Mouse (Mus musculus) intestine, embryonic 15.5 days (tissue): ENCODE data around the gene Chpf2. TPM values are rescaled to one million over a fixed set of nuclear protein-coding genes. Genes with fewer than 3 reads are reported as not detected.
"Not testable (repeated sequence)": the region's sequence is repeated elsewhere in the genome, so short reads cannot be mapped to it uniquely, and the experiment has no call there.

ENCODE experiments used
- ATAC-seq: fragments of 200-750 bp; cut with Nextera tagmentation; 2 replicates; pipeline ENCODE4 v1.8.0; 2017; ENCODE audit warnings: moderate TSS enrichment, moderate library complexity
- H3K27ac ChIP-seq: fragments of 300-500 bp; sonication (generic); 2 replicates; pipeline ENCODE4 v1.5.1; 2015; ENCODE audit warnings: mild to moderate bottlenecking, inconsistent platforms
- H3K27me3 ChIP-seq: fragments of 300-500 bp; sonication (generic); replicated peaks from 2 replicates; pipeline ENCODE4 v1.6.1; 2015; ENCODE audit warnings: inconsistent platforms
- H3K36me3 ChIP-seq: fragments of 300-500 bp; sonication (generic); 2 replicates; pipeline ENCODE4 v1.6.1; 2015; ENCODE audit warnings: inconsistent platforms
- H3K4me1 ChIP-seq: fragments of 300-500 bp; sonication (generic); replicated peaks from 2 replicates; pipeline ENCODE4 v1.6.1; 2015; ENCODE audit warnings: inconsistent platforms
- H3K4me2 ChIP-seq: fragments of 300-500 bp; sonication (generic); replicated peaks from 2 replicates; pipeline ENCODE4 v1.6.1; 2015; ENCODE audit warnings: mild to moderate bottlenecking, inconsistent platforms
- H3K4me3 ChIP-seq: fragments of 300-500 bp; sonication (generic); replicated peaks from 2 replicates; pipeline ENCODE4 v1.5.1; 2015; ENCODE audit warnings: inconsistent platforms
- H3K9ac ChIP-seq: fragments of 300-500 bp; sonication (generic); 2 replicates; pipeline ENCODE4 v1.6.1; 2015; ENCODE audit warnings: inconsistent platforms
- H3K9me3 ChIP-seq: fragments of 300-500 bp; sonication (generic); 2 replicates; pipeline ENCODE4 v1.6.1; 2016; ENCODE audit warnings: inconsistent platforms
- WGBS: fragments of 180-500 bp; shearing (Covaris S2); methylation state at CpG from one replicate; pipeline ENCODE4 v1.1.7; 2015; 5-methylcytosine and 5-hydroxymethylcytosine counted together
- polyA plus RNA-seq: library from polyadenylated mRNA; unstranded; fragments of >200 nt; fragmentation: Nextera tagmentation; extraction: Ambion mirVana; gene quantifications from 2 replicates; pipeline ENCODE4 v1.2.1, GENCODE M21; 2015

Chpf2 gene
- polyA plus RNA-seq: 14.7 and 16.0 TPM in 2 replicates

DNA sequence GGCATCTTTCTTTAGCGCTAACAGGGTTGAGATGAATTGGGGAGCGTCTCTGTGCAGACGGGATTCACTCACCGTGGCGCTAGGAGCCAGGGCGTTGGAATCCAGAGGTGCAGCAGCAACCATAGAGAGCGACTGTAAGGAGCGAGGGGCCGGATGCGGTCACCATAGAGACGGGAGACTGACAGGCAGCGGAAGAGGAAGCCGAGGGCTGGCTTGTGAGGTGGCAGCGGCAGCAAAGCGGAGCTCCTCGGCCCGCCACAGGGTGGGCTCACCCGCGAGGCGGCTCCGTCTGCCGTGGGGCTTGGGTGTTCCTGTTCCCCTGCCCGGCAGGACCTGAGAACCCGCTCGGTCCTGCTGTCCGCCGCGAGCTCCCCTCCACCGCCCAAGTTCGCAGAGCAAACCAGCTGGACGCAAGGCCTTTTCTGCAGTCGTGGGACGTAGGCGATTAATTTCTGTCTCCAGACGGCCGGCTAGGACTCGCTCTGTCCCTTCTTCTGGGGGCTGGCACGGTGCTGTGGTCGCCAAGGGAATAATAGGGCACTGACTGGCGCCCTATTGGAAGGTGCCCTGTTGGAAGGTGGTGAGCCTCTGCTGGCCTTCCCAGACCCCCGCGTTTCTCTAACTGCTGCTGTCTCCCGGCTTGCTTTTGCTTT, at the start of gene Chpf2:
Gene Chpf2, plus strand, starts transcription at position 195 of the 653 bp plus-strand sequence.
- H3K27ac ChIP-seq: peak within 1 kb of the TSS; percentile 58
- peak; percentile 95 for ATAC-seq
- 0 out of 2 replicates have a peak, but pooled peaks cover 3% of the 10 kb centered on the region for H3K27me3 ChIP-seq
- peak within 1 kb of the TSS; percentile 84 for H3K4me3 ChIP-seq
- H3K9me3 ChIP-seq: no peaks in the 10 kb centered on the region
- peaks cover 18% of the 10 kb centered on the region for H3K4me1 ChIP-seq
- WGBS: under 1% methylated on average over 43 of the region's 43 CpGs
- peak within 1 kb of the TSS; percentile 80 for H3K4me2 ChIP-seq
- peaks cover 11% of the 10 kb centered on the region for H3K36me3 ChIP-seq
- peak within 1 kb of the TSS; percentile 75 for H3K9ac ChIP-seq

DNA sequence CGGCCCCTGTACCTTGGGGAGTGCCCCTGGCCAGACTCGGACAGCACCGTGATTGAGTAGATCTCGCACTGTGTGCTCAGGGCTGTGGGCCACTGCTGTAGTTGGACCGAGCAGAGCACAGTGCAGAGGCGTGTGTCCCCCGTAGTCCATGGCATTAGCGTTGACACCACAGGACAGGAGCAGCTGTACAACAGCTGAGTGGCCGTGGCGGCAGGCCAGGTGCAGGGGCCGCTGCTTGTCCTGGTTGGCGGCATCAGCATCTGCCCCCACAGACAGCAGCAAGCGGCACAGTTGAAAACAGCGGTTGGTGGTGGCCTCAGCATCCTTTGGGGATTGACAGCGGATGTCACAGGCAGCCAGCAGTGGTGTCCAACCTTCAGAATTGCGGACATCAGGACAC, 48.9 kb upstream of the Chpf2 start:
- H3K9me3 ChIP-seq: no peaks in the 10 kb centered on the region
- H3K27me3 ChIP-seq: peaks cover 6% of the 10 kb centered on the region
- no peaks in the 10 kb centered on the region for H3K36me3 ChIP-seq
- no peak overlapping the region for H3K4me3 ChIP-seq
- WGBS: 69% methylated on average over 16 of the region's 16 CpGs
- no peak for ATAC-seq
- H3K27ac ChIP-seq: no peak overlapping the region
- H3K9ac ChIP-seq: no peak overlapping the region
- no peak overlapping the region for H3K4me2 ChIP-seq
- peaks cover 14% of the 10 kb centered on the region for H3K4me1 ChIP-seq

DNA sequence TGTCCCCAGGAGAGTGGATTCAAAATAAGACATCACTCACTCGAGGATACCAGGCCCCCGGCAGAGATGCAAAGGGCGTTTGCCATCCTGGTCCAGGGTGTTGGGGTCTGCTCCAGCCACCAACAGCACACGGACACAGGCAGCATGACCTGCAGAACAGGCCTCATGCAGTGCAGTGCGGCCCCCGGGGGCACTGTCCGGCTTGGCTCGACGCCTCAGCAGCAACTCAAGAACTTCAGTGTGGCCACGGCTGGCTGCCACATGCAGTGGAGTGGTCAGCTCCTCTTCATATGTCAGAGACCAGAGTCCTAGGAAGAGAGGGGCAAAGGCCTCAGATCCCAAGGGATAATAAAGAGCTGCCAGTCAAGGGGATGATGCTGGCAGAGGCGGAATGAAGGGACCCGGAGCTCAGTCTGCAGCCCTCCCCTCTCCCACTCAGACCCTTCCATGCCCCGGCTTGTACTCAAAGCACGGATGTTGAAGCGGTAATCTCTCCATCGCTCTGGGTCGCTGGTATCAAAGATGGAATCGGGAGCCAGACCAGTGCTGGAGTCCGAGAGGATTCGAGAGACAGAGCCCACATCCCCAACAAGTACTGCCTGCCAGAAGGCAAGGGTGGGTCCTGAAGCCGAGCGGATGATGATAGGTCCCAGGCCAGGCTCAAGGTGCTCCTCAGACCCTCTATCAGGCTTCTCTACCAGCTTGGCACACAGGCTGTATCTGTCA, 46.8 kb upstream of the Chpf2 start:
- H3K4me1 ChIP-seq: peaks cover 14% of the 10 kb centered on the region
- H3K36me3 ChIP-seq: no peaks in the 10 kb centered on the region
- H3K4me2 ChIP-seq: no peak overlapping the region
- H3K27ac ChIP-seq: no peak overlapping the region
- H3K4me3 ChIP-seq: no peak overlapping the region
- ATAC-seq: no peak
- no peak overlapping the region for H3K9ac ChIP-seq
- WGBS: 85% methylated on average over 22 of the region's 22 CpGs
- peaks cover 2% of the 10 kb centered on the region for H3K27me3 ChIP-seq
- H3K9me3 ChIP-seq: no peaks in the 10 kb centered on the region

DNA sequence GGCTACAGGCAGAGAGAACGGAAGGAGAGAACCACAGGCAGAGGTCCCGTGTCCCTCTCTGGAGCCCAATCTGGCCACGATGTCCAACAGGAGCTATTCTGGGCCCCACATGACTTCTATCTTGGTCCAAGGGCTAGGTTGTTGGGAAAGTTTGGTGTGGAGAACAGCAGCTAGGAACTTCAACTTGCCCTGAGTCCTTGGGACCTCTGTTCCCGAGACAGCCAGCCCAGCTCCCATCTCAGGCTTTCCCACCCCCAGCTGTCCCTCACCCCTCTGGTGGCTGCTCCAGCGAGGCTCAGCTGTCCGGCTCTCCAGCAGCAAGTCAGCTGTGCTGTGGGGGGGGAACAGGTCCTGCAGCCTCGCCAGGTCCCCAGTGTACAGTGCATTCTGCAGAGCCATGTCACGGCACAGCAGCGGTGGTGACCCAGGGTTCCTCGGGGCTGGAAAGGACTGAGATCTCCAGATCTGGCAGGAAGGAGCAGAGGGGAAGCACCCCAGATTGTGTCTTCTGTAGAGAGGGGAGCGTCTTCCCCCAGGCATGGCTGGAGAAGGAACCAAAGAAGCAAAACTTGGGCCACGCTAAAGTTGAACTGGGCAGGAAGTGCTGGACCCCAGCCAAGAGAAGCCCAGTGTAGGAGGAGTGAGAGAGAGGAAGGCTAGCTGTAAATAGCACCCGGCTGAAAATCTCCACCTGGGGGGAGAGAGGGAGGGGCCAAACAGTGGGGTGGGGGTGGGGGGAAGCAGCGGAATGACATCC, 46.0 kb upstream of the Chpf2 start, which contains the start of gene Asb10:
Gene Asb10, minus strand, starts transcription at position 592 of the 757 bp plus-strand sequence.
- Histone ChIP-seq H3K27ac (0 out of 2 replicates have a peak within 1 kb of the TSS, but pooled peaks have one; percentile 6), H3K9me3 (no peaks in the 10 kb centered on the region), H3K4me3 (peak within 1 kb of the TSS; percentile 12; the same call in 1 of the 2 replicates), H3K9ac (no peak within 1 kb of the TSS), H3K4me1 (peaks cover 14% of the 10 kb centered on the region), H3K4me2 (peak within 1 kb of the TSS; percentile 53), H3K27me3 (peaks cover 2% of the 10 kb centered on the region), H3K36me3 (no peaks in the 10 kb centered on the region)
- peak; percentile 66 for ATAC-seq
- 22% methylated on average over 14 of the region's 14 CpGs for WGBS

DNA sequence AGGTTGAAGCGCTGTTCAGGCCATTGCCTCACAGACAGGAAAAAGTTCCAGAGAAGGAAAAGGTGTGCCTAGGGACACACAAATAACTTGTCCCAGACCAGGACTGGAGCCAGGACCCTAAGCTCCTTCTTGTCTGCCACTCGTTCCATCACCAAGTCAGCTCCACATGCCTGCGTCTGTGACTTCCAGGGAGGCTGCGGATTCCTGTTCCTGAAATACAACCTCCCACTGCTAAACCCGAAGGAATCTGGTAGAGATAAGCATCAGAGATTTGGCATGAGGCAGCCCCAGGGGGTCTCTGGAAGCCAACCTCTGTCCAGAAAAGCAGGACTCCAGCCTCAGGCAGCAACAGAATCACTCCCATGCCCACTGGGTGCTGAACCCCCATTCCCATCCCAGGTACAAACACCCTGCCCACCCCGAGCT, 45.4 kb upstream of the Chpf2 start:
- H3K27ac ChIP-seq: no peak overlapping the region
- 16% methylated on average over 6 of the region's 6 CpGs for WGBS

DNA sequence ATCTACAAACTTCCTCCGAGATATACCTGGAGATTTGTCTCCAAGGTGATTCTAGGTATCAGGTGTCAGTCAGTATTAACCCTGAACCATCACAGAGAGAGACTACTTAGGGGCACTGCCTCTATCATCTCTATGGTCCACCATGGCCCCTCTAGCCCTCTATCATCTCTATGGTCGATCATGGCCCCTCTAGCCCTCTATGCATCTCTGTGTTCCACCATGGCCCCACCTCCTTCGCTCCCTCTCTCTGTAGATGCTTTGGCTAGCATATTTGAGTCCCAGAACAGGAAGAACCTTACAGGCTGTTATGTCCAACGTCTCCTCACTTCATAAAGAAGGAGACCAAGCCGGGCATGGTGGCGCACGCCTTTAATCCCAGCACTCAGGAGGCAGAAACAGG, 43.9 kb upstream of the Chpf2 start:
- ATAC-seq: no peak
- 84% methylated on average over 7 of the region's 7 CpGs for WGBS
- no peak overlapping the region for H3K27ac ChIP-seq
- H3K4me3 ChIP-seq: no peak overlapping the region
- H3K9me3 ChIP-seq: no peaks in the 10 kb centered on the region
- H3K9ac ChIP-seq: no peak overlapping the region
- no peaks in the 10 kb centered on the region for H3K36me3 ChIP-seq
- H3K4me2 ChIP-seq: no peak overlapping the region
- peaks cover 2% of the 10 kb centered on the region for H3K27me3 ChIP-seq
- H3K4me1 ChIP-seq: peaks cover 14% of the 10 kb centered on the region

More for the DNA sequence above, 45.4 kb upstream of the Chpf2 start:
- H3K4me3 ChIP-seq: 0 out of 2 replicates have a peak overlapping the region, but pooled peaks have one; percentile 12
- H3K9ac ChIP-seq: no peak overlapping the region
- peaks cover 14% of the 10 kb centered on the region for H3K4me1 ChIP-seq
- H3K4me2 ChIP-seq: peak overlapping the region; percentile 53
- peaks cover 2% of the 10 kb centered on the region for H3K27me3 ChIP-seq
- no peak; the same call in 1 of the 2 replicates for ATAC-seq
- H3K9me3 ChIP-seq: no peaks in the 10 kb centered on the region
- H3K36me3 ChIP-seq: no peaks in the 10 kb centered on the region

DNA sequence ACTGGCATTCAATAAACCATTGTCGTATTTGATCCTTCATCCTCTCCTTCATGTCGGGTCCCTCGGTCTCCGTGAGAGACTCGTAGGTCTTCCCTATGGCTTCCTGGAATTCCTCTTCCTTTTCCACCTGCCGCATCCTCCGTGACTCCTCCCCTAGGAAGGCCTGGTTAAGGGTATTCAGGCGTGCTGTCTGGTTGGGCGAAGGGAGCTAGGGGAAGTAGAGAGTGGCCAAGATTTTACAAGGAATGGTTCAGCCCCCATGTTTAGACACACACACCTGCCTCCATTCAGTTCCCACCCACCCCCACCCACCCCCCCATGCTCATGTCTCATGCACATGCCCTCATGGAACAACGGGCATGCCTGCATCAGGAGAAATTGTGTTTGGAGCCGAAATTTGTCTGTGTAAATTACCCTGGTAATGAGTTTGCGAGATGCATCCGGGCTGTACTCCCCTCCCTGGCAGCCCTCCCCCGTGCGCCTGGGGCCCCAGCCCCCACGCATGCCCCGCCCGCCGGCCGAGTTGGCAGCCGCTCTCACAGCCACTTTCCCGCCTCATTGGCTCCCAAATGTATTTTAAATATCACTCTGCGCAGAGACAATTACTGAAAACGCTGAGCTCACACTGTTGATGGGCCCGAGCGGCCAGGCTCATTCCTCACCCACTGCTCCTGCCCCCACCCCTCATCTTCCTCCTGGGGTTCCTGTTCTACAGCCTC, 35.8 kb upstream of the Chpf2 start:
- H3K9me3 ChIP-seq: no peaks in the 10 kb centered on the region
- peaks cover 9% of the 10 kb centered on the region for H3K4me1 ChIP-seq
- H3K4me2 ChIP-seq: peak overlapping the region; percentile 52
- no peak overlapping the region for H3K4me3 ChIP-seq
- no peak overlapping the region for H3K27ac ChIP-seq
- H3K9ac ChIP-seq: no peak overlapping the region
- H3K27me3 ChIP-seq: 0 out of 2 replicates have a peak, but pooled peaks cover 4% of the 10 kb centered on the region
- no peaks in the 10 kb centered on the region for H3K36me3 ChIP-seq
- ATAC-seq: peak; percentile 51
- WGBS: 23% methylated on average over 26 of the region's 26 CpGs

DNA sequence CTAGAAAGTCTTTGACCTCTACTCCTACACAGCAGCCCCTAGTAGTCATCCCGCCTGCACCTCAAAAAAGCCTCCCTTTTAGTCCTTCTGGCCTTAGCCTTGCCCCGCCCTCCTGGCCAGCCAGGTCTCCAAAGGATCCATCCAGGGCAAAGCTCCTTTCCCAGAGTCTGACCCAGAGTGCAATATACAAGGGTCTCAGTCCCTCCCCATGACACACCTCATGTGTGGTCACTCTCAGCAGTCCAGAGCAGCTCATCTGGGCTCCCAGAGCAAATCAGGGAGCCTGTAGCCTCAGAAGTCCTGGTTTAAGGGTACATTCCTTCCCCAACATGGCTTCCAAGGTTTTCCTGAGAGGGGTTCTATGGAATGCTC, 35.2 kb upstream of the Chpf2 start:
- Histone ChIP-seq H3K9me3 (no peaks in the 10 kb centered on the region), H3K27me3 (0 out of 2 replicates have a peak, but pooled peaks cover 4% of the 10 kb centered on the region), H3K9ac (no peak overlapping the region), H3K36me3 (no peaks in the 10 kb centered on the region), H3K4me3 (no peak overlapping the region), H3K27ac (no peak overlapping the region), H3K4me1 (peaks cover 9% of the 10 kb centered on the region), H3K4me2 (peak overlapping the region; percentile 52)
- no peak for ATAC-seq
- 52% methylated on average over 2 of the region's 2 CpGs for WGBS

DNA sequence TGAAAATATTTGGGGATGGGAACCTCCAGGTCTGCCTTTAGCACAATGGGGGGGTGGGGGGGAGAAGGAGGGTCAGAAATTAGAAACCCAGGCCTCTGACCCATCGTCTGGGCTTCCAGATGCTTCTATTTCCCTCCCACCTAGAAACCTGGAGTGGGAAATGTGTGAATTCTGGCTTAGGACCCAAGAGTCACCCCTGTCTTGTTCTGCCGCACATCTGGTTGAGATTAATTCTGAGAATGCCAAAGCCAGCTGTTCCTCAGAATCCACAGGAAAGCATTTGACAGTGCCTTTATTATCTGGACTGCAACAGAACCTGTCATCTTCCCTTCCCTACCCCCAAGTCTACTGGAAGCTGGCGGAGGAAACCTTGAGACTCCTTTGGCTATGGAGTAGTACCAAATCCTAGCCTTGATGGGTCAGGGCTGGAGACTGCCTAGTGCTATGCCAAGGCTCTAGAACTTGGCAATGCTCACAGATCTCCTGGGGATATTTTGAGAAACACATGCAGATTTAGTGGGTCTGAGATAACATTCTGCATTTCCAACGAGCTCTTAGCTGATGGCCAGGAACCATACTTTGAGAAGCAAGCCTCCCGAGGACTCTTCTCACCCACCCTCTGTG, 32.8 kb upstream of the Chpf2 start:
- Histone ChIP-seq H3K9me3 (no peaks in the 10 kb centered on the region), H3K27ac (no peak overlapping the region), H3K36me3 (no peaks in the 10 kb centered on the region), H3K27me3 (0 out of 2 replicates have a peak, but pooled peaks cover 4% of the 10 kb centered on the region), H3K4me1 (peaks cover 9% of the 10 kb centered on the region), H3K4me3 (no peak overlapping the region), H3K4me2 (no peak overlapping the region), H3K9ac (no peak overlapping the region)
- ATAC-seq: no peak
- 68% methylated on average over 5 of the region's 5 CpGs for WGBS

DNA sequence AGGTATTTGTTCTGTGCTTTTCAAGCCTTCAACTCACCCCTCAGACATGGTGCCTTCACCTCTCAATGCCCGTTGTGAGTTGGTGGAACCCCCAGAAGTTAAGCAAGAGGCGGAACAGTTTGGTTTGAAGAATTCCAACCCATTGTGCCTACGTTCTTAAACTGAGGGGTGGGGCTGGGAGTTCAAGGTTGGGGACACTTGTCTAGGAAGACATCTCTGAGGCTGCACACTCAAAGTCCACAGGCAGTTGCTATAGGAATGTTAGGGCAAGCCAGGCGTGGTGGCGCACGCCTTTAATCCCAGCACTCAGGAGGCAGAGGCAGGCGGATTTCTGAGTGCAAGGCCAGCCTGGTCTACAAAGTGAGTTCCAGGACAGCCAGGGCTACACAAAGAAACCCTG, 31.2 kb upstream of the Chpf2 start:
- not testable (repeated sequence) for H3K27ac ChIP-seq, H3K4me3 ChIP-seq, H3K4me2 ChIP-seq, H3K9me3 ChIP-seq, H3K4me1 ChIP-seq, H3K27me3 ChIP-seq, H3K36me3 ChIP-seq, H3K9ac ChIP-seq, ATAC-seq
- 91% methylated on average over 7 of the region's 7 CpGs for WGBS

DNA sequence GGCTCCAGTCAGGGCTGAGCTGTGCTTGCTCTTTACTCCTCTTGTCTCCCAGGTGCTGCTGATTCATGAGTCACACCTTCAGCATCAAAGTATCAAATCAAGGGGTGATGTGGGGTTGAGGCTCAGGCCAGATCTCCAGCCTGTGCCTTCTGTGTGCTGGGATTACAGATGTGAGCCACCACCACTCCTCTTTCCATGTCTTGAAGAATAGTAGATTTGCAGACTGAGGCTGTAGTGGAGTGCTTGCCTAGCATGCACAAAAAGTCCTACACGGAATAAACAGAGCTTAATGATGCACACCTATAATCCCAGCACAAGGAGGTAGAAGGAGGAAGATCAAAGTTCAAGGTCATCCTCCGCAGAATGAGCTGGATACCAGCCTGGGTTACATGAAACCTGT, 29.8 kb upstream of the Chpf2 start, which contains the start of gene 4931409K22Rik:
Gene 4931409K22Rik, minus strand, starts transcription at position 101 of the 400 bp plus-strand sequence.
- H3K4me2 ChIP-seq: no peak within 1 kb of the TSS
- WGBS: 62% methylated on average over 2 of the region's 2 CpGs
- H3K4me3 ChIP-seq: no peak within 1 kb of the TSS
- no peak within 1 kb of the TSS for H3K27ac ChIP-seq
- H3K9ac ChIP-seq: no peak within 1 kb of the TSS
- no peaks in the 10 kb centered on the region for H3K36me3 ChIP-seq
- no peak for ATAC-seq
- H3K9me3 ChIP-seq: no peaks in the 10 kb centered on the region
- no peaks in the 10 kb centered on the region for H3K27me3 ChIP-seq
- no peaks in the 10 kb centered on the region for H3K4me1 ChIP-seq
